Mouse (Mus musculus): ENCODE results near the gene Ttc21a. TPM values are rescaled to one million over a fixed set of nuclear protein-coding genes. Genes with fewer than 3 reads are reported as not detected.

Gene Ttc21a
- polyA plus RNA-seq, 1 experiment, result 0.15 TPM

- DNase-seq (ENCODE audit: low read depth in 1 of 2, low spot score in 2 of 2), result peak in 1 of 2 experiments; percentile 44
- WGBS, result under 1% methylated on average over 65 of the region's 71 CpGs
Observed at GRCm38 (mm10) chr9:119895040-119895721, 42.2 kb upstream of the Ttc21a start.

GRCm38 (mm10) chr9:119899446-119899845 lies 38.0 kb upstream of the Ttc21a start:
- H3K36me3 ChIP-seq (ENCODE audit: control insufficient read depth, insufficient read depth, low read length), result peaks cover 6% of the 10 kb centered on the region; the same call in 1 of the 2 replicates
- DNase-seq (ENCODE audit: low read depth in 1 of 2, low spot score in 2 of 2), result no peak

More at GRCm38 (mm10) chr9:119895040-119895721, 42.2 kb upstream of the Ttc21a start:
- peak overlapping the region; percentile 79 for H3K27ac ChIP-seq (ENCODE audit: insufficient read depth, low read length)
- no peaks in the 10 kb centered on the region for H3K36me3 ChIP-seq (ENCODE audit: control insufficient read depth, insufficient read depth, low read length)
- peak overlapping the region; percentile 84 for H3K4me3 ChIP-seq (ENCODE audit: extremely low read depth, insufficient read depth, insufficient read length)
- no peaks in the 10 kb centered on the region for H3K27me3 ChIP-seq (ENCODE audit: control insufficient read depth, insufficient read depth, low read length)
- TF ChIP-seq POLR2A (IDR thresholded peaks at IDR 0.05; ENCODE audit: low read depth, low read length), result no peak
- TF ChIP-seq CTCF (IDR thresholded peaks at IDR 0.05; ENCODE audit: extremely low read depth, insufficient read depth, insufficient read length, insufficient replicate concordance), result no peak
- H3K4me1 ChIP-seq (ENCODE audit: control insufficient read depth, insufficient read depth, insufficient read length), result peaks cover 6% of the 10 kb centered on the region; the same call in 1 of the 2 replicates

GRCm38 (mm10) chr9:119902410-119903151 lies 34.8 kb upstream of the Ttc21a start:
- no peak for DNase-seq (ENCODE audit: low read depth in 1 of 2, low spot score in 2 of 2)
- 88% methylated on average over 12 of the region's 12 CpGs for WGBS

More at GRCm38 (mm10) chr9:119899446-119899845, 38.0 kb upstream of the Ttc21a start:
- H3K4me1 ChIP-seq (ENCODE audit: control insufficient read depth, insufficient read depth, insufficient read length), result peaks cover 6% of the 10 kb centered on the region; the same call in 1 of the 2 replicates
- TF ChIP-seq POLR2A (IDR thresholded peaks at IDR 0.05; ENCODE audit: low read depth, low read length) (no peak), CTCF (IDR thresholded peaks at IDR 0.05; ENCODE audit: extremely low read depth, insufficient read depth, insufficient read length, insufficient replicate concordance) (no peak)
- no peak overlapping the region for H3K27ac ChIP-seq (ENCODE audit: insufficient read depth, low read length)
- H3K4me3 ChIP-seq (ENCODE audit: extremely low read depth, insufficient read depth, insufficient read length), result no peak overlapping the region
- no peaks in the 10 kb centered on the region for H3K27me3 ChIP-seq (ENCODE audit: control insufficient read depth, insufficient read depth, low read length)
- WGBS, result 82% methylated on average over 2 of the region's 2 CpGs

GRCm38 (mm10) chr9:119908708-119909107 lies 28.7 kb upstream of the Ttc21a start:
- H3K27ac ChIP-seq (ENCODE audit: insufficient read depth, low read length), result no peak overlapping the region
- DNase-seq (ENCODE audit: low read depth in 1 of 2, low spot score in 2 of 2), result no peak
- peaks cover 64% of the 10 kb centered on the region for H3K36me3 ChIP-seq (ENCODE audit: control insufficient read depth, insufficient read depth, low read length)
- 94% methylated on average over 3 of the region's 3 CpGs for WGBS
- H3K4me3 ChIP-seq (ENCODE audit: extremely low read depth, insufficient read depth, insufficient read length), result no peak overlapping the region
- no peak for TF ChIP-seq CTCF (IDR thresholded peaks at IDR 0.05; ENCODE audit: extremely low read depth, insufficient read depth, insufficient read length, insufficient replicate concordance)
- TF ChIP-seq POLR2A (IDR thresholded peaks at IDR 0.05; ENCODE audit: low read depth, low read length), result no peak
- H3K4me1 ChIP-seq (ENCODE audit: control insufficient read depth, insufficient read depth, insufficient read length), result no peaks in the 10 kb centered on the region
- no peaks in the 10 kb centered on the region for H3K27me3 ChIP-seq (ENCODE audit: control insufficient read depth, insufficient read depth, low read length)

More at GRCm38 (mm10) chr9:119902410-119903151, 34.8 kb upstream of the Ttc21a start:
- Histone ChIP-seq H3K27ac (ENCODE audit: insufficient read depth, low read length) (no peak overlapping the region), H3K27me3 (ENCODE audit: control insufficient read depth, insufficient read depth, low read length) (no peaks in the 10 kb centered on the region), H3K4me3 (ENCODE audit: extremely low read depth, insufficient read depth, insufficient read length) (no peak overlapping the region), H3K36me3 (ENCODE audit: control insufficient read depth, insufficient read depth, low read length) (peaks cover 20% of the 10 kb centered on the region), H3K4me1 (ENCODE audit: control insufficient read depth, insufficient read depth, insufficient read length) (no peaks in the 10 kb centered on the region)
- TF ChIP-seq CTCF (IDR thresholded peaks at IDR 0.05; ENCODE audit: extremely low read depth, insufficient read depth, insufficient read length, insufficient replicate concordance) (no peak), POLR2A (IDR thresholded peaks at IDR 0.05; ENCODE audit: low read depth, low read length) (no peak)

GRCm38 (mm10) chr9:119909931-119910330 lies 27.5 kb upstream of the Ttc21a start:
- TF ChIP-seq POLR2A (IDR thresholded peaks at IDR 0.05; ENCODE audit: low read depth, low read length) (no peak), CTCF (IDR thresholded peaks at IDR 0.05; ENCODE audit: extremely low read depth, insufficient read depth, insufficient read length, insufficient replicate concordance) (no peak)
- WGBS, result 85% methylated on average over 3 of the region's 3 CpGs
- Histone ChIP-seq H3K4me1 (ENCODE audit: control insufficient read depth, insufficient read depth, insufficient read length) (no peaks in the 10 kb centered on the region), H3K27ac (ENCODE audit: insufficient read depth, low read length) (no peak overlapping the region), H3K27me3 (ENCODE audit: control insufficient read depth, insufficient read depth, low read length) (no peaks in the 10 kb centered on the region), H3K4me3 (ENCODE audit: extremely low read depth, insufficient read depth, insufficient read length) (no peak overlapping the region), H3K36me3 (ENCODE audit: control insufficient read depth, insufficient read depth, low read length) (peaks cover 68% of the 10 kb centered on the region)
- DNase-seq (ENCODE audit: low read depth in 1 of 2, low spot score in 2 of 2), result no peak

- Histone ChIP-seq H3K36me3 (ENCODE audit: control insufficient read depth, insufficient read depth, low read length) (peaks cover 67% of the 10 kb centered on the region), H3K4me1 (ENCODE audit: control insufficient read depth, insufficient read depth, insufficient read length) (no peaks in the 10 kb centered on the region), H3K4me3 (ENCODE audit: extremely low read depth, insufficient read depth, insufficient read length) (no peak overlapping the region), H3K27me3 (ENCODE audit: control insufficient read depth, insufficient read depth, low read length) (no peaks in the 10 kb centered on the region), H3K27ac (ENCODE audit: insufficient read depth, low read length) (no peak overlapping the region)
- WGBS, result 78% methylated on average over 13 of the region's 13 CpGs
- no peak for DNase-seq (ENCODE audit: low read depth in 1 of 2, low spot score in 2 of 2)
- TF ChIP-seq CTCF (IDR thresholded peaks at IDR 0.05; ENCODE audit: extremely low read depth, insufficient read depth, insufficient read length, insufficient replicate concordance) (no peak), POLR2A (IDR thresholded peaks at IDR 0.05; ENCODE audit: low read depth, low read length) (no peak)
Observed at GRCm38 (mm10) chr9:119913087-119913838, 24.1 kb upstream of the Ttc21a start.

Measured in spleen, adult 2 months (tissue).